Mouse (Mus musculus): ENCODE measurements around the gene Lyrm4.

Lyrm4 gene

DNA sequence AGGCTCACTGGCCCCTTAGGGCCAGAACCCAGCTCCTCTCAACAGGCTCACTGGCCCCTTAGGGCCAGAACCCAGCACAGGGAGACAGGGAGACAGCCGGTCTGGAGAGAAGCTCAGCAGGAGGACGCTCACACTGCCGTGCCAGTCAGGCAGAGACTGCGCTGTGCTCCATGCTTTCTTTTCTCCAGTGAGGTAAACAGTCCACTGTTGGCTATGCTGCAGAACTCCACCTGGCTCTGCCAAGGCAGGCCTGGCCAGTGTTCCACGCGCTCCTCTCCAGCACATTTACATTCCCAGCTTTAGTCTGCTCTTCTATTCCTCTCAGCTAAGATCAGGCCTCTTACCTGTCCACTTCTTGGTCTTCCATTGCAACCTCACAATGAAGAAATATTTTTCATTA is 11.7 kb downstream of the Lyrm4 start:
- DNase-seq (ENCODE audit: low read depth): no peak

DNA sequence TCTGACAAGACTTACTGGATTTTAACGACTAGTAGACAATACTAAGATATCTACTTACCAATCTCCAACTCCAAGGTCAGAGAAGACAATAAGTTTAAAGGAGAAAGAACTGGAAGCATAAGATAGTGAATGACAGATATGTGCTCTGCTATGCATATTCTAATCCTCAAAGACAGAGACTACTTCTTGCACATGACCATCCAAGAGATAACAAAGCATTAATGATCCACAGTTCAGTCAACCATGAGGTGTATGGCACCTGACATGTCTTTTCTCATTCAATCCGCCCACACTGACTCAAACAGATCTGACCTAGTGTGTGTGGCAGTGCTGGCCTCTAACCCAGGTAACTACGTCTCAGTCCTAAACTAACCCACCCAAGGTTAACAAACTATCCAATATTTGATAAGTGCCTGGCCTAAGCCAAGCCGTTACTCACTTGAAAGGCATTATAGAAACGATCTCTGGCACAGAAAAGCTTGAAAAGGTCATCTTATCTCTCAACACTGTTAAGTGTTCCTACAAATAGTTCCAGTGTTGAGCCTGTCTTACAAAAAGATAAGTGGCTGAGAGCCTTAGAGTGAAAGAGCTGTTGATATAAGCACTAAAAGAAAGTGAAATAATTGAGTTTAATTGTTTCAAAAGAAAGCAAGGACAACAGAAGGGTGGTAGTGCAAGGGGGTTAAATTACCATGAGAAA is 20.5 kb downstream of the Lyrm4 start:
- DNase-seq (ENCODE audit: low read depth): no peak

DNA sequence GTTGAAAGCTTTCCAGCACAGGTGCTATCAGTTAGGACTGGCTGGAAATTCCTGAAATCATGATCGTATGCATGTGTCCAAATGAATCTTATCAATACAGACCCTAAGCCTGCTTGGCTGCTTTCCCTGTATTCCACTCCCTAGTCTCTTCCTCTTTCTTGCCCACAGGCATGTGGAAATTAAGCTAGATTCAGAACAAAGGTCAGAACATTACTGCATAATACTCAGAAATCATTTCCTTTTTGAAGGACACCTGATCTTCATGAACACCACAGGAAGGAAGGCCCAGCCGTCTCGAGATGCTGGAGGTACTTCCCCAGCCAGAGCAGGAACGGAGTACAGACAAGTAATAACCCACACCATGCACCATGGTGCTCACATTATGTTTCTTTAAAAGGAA is 29.2 kb downstream of the Lyrm4 start:
- DNase-seq (ENCODE audit: low read depth): no peak

DNA sequence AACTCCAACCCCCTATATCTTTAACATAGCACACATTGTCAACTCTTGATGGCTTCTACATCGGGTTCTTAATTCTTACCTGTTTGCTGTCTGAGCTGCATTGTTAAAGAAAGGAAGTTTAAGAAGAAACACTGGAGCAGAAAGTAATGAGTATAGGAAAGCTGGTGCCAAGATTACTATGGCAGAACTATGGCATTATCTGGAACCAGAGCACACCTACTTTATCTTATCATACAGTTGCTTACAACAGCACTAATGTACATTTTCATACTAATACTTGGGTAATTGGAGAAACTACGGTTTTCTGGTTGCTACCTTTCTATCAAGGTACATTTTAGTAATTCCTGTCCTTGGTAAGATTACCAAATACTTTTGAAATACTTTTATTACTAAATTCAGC is 29.9 kb downstream of the Lyrm4 start:
- DNase-seq (ENCODE audit: low read depth): no peak

DNA sequence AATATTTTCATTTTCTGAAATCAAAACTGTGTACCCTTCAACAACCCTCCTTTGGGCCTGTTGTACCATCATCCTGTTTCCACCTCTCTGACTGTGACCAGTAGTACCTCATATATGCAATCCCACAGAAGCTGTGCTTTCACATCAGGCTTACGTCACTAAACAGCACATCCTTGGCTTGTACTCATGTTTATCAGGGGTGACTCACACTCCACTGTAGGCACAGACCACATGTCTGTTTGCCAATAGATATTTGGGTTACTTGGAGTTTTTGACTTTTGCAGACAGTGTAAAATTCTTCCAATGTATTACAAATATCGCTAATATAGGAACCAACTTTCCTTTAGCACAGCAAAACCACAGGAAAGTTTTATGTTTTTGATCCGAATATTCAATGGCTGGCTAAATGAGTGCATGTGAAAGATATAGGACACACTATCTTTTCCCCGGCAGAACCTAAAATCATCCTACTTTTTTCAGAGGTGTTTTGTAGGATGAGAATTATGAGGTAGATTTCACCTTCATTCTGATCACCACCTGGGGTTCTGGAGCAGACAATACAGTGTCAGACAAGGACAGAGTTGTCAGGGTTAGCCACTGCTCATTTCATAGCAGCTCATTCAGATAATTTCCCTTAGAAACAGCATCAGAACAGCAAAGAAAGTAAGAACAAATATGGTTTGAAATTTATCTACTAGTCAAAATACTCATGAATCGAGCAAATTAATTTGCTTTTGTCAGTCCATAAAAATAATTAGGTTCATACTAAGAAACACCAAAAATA is 30.5 kb downstream of the Lyrm4 start:
- peak; percentile 78 for DNase-seq (ENCODE audit: low read depth)

DNA sequence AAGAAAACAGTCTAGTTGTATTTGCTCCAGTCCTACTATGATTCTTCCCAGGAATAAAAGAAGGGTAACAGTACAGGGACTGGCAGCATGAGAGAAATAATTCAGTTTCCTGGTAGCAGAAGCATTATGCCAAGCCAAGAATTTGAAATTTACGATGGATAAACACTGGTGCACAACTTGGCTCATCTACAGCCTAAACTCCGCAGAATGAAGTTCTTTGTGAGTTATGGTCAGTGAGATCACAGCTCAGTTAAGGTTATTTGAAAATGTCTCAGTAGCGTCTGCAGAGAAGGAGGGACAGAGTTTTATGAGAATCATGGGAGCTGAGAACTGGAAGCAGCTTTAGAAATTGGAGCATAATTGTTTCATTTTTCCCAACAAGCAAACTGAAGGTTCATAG is 31.4 kb downstream of the Lyrm4 start:
- peak; percentile 6 for DNase-seq (ENCODE audit: low read depth)

DNA sequence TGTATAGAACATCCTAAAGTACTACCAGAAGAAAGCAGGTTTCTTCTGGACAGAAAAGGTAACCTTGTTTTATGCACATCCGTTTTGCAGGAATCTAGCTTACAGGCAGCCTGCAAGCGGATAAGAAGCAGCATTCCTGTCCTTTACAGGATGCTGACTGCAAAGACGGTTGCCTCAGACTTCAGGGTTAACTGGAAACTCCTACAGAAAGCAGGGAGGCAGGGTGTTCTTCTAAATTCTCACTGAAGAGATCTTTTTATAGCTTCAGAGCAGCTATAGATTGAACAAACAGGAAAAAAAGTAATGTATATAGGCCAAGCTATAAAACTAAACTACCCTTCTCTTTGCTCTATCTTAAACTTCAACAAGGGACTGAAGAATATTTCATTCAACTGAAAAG is 32.6 kb downstream of the Lyrm4 start:
- DNase-seq (ENCODE audit: low read depth): no peak

DNA sequence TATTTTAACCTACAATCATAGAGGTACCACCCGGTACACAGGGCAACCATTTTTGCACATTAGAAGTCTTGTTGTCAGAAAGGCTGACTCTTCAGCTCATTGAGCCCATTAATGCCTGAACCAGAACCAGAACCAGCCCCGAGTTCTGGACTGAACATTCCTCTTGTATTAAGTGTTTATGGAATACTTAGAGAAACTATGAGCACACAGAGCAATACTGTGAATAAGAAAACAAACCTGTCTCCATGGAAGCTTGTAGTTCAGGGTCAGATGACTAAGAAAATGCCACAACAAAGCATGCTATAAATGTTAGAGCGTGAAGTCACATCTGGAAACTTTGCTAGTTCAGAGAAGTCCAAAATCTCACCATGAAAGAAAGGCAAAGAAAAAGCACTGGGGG is 35.7 kb downstream of the Lyrm4 start:
- DNase-seq (ENCODE audit: low read depth): peak; percentile 66

DNA sequence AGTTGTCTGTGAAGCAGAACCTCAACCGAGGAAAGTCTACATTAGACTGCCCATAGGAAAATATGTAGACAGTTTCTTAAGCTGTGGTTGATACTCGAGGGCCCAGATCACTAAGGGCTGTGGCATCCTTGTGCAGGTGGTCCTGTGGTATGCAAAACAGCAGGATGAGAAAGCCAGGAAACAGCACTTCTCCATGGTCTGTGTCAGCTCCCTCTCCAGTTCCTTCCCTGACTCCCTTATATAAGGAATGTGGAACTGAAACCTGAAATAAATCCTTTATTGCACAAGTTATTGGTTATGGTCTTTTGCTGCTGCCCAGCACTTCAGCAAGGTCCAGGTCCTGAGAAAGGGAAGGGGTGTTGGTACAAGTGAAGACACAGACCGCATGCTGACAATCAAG is 42.8 kb downstream of the Lyrm4 start:
- DNase-seq (ENCODE audit: low read depth): no peak

DNA sequence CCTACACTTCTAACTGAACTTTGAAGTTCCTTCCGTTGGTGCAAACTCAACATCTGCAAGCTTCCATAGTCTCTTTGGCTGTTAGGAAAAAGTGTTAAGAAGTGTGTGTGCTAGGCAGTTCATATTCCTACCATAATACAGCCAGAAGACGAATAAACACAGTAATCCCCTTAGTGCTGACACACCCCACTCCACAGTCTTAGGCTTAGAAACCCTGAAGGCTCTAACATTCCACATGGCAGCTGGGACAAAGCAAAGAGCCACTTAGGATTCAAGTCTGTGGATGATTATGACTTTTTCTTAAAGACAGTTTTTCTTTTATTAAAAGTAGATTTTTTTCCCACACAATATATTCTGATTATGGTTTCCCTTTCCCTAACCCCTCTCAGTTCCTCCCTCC is 50.6 kb downstream of the Lyrm4 start:
- DNase-seq (ENCODE audit: low read depth): no peak

DNA sequence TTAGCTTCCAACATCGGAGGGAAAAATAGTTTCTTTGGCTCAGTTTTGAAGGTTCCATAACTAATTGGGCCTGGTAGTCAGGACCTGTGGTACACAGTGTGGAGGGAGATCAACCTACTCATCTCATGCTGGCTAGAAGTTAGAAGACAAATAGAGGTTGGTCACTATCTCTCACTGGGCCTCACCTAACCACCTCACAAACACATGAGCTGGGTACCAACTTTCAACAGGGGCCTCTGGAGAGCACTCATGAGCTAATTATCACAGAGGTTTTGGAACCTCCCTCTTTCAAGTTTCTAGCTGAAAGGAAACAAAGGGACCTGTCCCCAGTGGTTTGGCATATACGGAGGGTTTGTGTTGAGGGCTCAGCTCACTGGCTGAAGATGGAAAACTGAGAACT is 59.8 kb downstream of the Lyrm4 start:
- no peak for DNase-seq (ENCODE audit: low read depth)

DNA sequence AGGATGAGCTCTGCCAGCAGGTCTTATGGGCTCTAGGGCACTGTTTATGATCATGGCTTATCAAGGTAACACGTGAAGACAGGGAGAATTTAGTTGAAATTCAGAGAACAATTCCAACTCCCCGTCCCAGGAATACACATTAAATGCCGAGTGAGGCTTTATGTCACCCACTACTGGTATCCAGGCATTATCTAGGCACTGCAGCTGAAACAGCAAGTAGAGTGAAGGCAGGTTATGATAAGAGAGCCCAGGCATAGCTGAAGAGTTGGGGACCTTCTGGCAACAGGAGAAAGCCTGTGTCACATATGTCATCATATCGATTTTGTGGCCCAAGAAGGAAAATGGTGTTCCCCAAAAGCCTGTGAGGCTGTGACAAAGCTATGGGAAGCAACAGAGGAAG is 60.4 kb downstream of the Lyrm4 start:
- no peak for DNase-seq (ENCODE audit: low read depth)

DNA sequence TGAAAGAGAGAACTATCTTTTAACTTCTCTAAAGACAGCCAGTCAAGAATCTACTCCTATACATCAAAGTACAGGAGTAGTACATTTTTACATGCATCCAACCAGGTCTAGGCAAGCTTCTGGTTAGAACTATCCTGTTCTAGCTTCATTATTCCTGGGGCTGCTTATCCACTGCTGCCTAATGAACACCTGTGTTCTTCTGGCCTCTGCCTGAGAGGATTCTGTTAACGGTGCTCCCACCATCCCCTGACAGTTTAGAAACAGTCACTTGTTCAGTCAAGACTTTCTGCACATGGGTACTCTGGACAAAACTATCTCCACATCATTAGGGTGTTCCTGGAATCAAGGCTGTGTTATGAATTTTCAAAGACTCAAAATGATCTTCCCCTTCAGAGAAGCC is 60.8 kb downstream of the Lyrm4 start:
- no peak for DNase-seq (ENCODE audit: low read depth)

DNA sequence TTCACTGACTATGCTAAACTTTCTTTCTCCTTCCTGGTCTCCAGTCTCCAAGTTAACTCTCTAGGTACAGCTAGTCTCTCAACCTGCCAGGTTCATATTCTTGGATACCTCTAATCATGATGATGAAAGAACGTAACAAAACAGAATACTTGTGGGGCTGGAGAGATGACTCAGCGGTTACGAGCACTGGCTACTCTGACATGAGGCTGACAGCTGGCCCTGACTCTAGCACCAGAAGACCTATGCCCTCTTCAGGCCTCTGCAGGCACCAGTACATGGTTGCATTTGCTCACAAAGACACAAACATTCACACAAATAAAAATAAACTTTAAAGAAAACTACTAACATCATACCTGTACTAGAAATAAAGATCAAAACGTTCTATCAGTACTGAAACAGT is 81.8 kb downstream of the Lyrm4 start:
- peak; percentile 11 for DNase-seq (ENCODE audit: low read depth)

DNA sequence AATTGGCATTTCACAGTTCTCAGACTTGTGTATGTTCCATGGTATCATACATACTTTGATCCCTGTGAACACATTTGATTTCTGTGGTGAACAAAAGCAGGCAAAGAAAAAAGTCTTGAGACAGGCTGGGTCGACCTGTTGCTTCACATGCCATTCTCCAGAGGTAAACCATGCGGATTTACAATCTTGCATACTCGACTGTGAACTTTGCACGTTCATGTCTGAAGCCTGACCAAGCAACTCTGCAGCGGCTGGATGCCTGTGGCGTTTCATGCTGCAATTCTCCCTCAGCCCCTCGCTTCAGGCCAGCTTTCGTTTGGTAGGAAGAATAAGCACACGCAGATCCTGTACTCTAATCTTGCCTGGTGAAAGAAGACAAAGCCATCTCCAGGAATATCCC is 85.4 kb downstream of the Lyrm4 start:
- no peak for DNase-seq (ENCODE audit: low read depth)

DNA sequence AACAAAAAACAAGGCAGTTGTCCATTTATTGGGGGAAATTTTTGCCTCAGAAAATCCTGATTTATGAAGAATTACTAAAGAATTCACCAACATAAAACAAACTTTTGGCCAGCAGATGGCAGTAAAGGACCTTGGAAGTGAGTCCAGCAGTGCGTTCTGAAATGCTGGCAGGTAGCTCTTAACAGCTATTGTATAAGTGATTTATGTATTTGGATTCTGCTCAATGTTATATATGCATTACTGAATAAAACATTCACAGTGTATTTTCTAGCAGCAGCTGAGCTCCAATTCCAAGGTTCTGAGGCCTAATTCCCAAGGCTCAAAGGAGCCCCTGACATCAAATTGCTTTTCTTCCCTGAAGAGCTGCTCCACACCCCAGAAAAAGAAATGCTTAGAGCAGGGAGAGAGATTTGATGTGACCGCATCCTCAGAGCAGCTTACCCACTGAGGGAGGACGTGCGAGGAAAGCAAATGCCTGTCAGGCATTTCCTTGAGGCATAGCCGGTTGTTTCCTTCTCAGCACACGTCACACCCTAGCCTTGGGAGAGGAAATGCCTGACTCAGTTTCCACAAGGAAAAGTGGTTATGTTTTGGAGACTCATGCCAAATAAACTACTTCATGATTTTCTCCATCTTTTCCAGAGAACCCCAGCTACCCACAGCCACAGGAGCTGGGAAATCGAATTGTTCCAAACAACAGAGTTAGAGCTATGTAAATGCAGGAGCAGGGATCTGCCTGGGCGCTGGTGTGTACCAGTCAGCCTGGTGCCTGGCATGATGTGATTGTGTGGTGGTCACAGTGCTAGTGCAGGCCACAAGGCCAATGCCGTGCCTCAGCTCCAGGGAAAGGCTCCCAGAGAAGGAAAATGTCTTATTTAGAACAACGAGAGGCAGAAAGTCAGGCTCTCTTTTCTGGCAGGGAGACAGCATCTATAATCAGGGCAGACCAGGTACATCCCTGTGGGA is 97.7 kb downstream of the Lyrm4 start:
- DNase-seq (ENCODE audit: low read depth): peak; percentile 94

DNA sequence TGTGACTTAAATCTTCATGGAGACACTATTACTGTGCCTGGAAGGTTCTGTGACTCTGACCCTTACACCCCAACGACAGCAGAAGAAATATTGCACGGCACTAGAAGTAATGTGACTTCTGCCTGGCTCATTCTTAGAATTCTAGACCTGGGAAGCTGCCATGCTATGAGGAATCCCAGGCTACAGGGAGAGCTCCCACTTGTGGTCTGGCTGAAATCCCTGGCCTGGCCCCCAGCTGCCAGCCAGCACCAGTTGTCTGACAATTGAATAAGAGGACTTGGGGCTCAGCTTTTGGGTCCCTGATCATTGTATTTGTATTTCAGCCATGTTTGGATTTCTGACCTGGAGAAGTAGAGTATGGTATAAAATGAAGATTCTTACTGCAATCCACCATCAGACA is 99.3 kb downstream of the Lyrm4 start:
- DNase-seq (ENCODE audit: low read depth): peak; percentile 52

DNA sequence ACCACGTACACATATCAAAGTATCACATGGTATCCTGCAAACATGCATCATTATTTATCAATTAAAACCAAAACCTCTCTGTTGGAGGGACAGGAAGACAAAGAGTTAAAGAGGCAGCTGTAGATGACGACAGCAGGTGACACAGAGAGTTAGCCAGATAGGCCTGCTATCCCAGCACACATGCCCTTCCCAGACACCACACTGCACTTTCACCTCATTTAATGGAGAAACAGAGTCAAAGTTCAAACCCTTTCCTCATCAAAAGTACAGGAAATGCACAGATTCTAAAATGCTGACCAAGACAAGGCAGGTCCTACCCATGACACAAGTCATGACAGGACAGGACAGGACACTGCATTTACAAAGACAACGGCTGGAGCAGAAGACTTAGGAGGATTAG is 101.7 kb downstream of the Lyrm4 start:
- no peak for DNase-seq (ENCODE audit: low read depth)

DNA sequence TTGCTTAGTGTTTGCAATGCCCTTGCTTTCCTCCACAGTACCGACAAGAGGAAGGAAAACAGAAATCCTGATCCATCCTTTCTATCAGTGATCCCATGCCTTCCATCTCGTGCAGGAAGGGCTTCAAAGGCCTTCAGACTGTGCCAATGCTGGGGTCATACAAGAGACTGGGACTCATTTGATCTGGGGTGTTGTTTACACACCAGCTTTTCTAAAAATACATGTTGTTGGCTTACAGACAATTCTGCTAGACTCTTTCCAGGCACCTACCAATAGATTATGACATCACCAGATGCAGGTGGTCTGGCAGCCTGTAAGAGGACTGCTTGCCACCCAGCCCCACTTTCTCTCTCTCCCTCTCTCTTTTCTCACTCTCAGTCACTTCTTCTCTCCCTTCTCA is 107.3 kb downstream of the Lyrm4 start:
- no peak for DNase-seq (ENCODE audit: low read depth)

DNA sequence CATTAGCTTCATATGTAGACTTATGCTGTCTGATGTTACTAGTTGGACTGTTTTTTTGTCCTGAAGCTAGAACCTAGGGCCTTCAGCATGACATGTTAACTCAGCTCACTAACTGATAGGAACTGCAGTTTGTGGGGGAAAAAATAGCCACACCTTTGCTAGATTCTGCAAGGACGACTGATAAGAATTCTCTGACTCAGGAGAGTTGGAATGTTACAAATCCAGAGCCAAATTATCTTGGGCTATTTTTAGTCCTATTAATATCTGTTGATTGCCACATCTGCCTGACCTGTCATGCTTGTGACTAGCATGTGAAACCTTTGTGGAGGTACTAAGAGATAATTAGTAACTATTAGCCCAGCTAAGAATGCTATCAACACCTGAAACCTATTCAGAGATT is 116.5 kb downstream of the Lyrm4 start:
- DNase-seq (ENCODE audit: low read depth): no peak

DNA sequence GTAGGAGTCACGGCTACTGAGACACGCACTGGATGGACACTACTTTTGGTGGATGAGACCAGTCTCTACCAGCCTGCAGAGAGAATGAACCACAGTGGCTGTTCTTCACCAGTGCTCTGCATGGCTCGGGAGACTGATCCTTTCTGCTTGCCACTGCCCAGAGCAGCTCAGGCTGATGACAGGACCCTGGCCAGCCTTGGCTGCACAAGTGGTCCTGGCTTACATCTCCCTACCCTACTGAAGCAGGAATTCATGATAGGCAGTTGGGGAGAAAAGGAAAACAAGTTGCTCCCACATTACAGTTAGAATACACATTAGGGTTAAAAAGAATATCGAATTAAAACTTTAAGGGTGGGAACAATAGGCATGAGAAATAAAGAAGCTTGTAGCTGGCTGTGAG is 119.7 kb downstream of the Lyrm4 start:
- DNase-seq (ENCODE audit: low read depth): no peak

DNA sequence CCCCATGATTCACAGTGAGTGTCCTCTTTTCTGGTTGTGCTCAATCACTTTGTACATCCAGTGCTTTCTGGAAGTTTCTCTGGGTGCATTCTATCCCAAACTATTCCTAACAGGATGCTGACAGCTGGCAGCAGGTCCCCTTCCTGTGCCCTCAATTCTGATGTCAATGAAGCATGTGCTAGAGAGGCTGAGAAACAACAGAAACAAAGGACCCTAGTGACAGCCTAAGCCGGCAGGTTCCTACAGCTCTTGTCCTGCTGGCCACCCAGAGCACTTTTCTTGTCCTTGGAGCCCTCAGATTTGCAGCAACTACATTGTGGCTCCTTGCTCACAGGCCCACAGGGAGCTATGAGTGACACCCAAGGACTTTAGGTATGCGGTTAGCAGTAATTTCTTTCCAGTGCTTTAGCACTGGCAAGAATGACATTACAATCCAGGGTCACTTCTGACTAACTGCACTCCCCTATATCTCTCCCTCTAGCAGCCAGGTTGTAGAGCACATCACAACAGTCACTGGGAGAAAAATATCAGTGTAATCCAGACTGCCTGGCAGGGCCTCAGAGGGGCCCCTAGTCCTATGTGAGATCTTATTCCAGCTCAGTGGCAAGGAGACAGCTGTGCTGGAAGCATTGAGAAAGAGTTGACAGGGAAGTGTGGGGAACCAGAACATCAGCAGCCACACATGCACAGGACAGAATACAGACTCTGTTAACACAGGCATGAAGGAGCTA is 121.5 kb downstream of the Lyrm4 start:
- no peak for DNase-seq (ENCODE audit: low read depth)
